26 mouse cellular contexts compared by ENCODE assay signal in genomic region chr10:82169776-82170175, GRCm38 (mm10).
"Had no signal": no experiment of that assay in that cellular context is flagged by ENCODE, and none has a peak within 500 bp of the region (broad histone marks: within the 10 kb centered on the region; RNA-seq: fewer than 3 reads in every experiment).

No protein-coding gene starts in this region.

- H3K9me3 ChIP-seq: hindbrain, embryonic 13.5 days; hindbrain, embryonic 15.5 days; limb, embryonic 15.5 days; liver, embryonic 12.5 days had no signal

- H3K27me3 ChIP-seq: heart, embryonic 12.5 days; hindbrain, embryonic 13.5 days; hindbrain, embryonic 15.5 days; limb, embryonic 13.5 days; limb, embryonic 15.5 days; liver, embryonic 12.5 days had no signal

- H3K4me3 ChIP-seq: gastrocnemius, adult 2 months; heart, embryonic 10.5 days; heart, embryonic 12.5 days; hindbrain, embryonic 13.5 days; hindbrain, embryonic 15.5 days; kidney, embryonic 15.5 days; limb, embryonic 13.5 days; limb, embryonic 15.5 days; liver, embryonic 12.5 days had no signal

- ATAC-seq: hindbrain, postnatal 0 days; intestine, embryonic 16.5 days; liver, embryonic 12.5 days had no signal

- H3K27ac ChIP-seq: gastrocnemius, adult 2 months; heart, embryonic 10.5 days; hindbrain, embryonic 13.5 days; hindbrain, embryonic 15.5 days; hindbrain, postnatal 0 days; kidney, embryonic 15.5 days; kidney, postnatal 0 days; limb, embryonic 13.5 days; limb, embryonic 15.5 days; liver, embryonic 12.5 days; liver, embryonic 14.5 days had no signal

- H3K36me3 ChIP-seq: heart, embryonic 10.5 days; heart, embryonic 12.5 days; hindbrain, embryonic 13.5 days; hindbrain, embryonic 15.5 days; kidney, embryonic 15.5 days; limb, embryonic 13.5 days; limb, embryonic 15.5 days; liver, embryonic 12.5 days had no signal

- H3K4me1 ChIP-seq: heart, embryonic 10.5 days; heart, embryonic 12.5 days; hindbrain, embryonic 13.5 days; hindbrain, embryonic 15.5 days; kidney, embryonic 15.5 days; limb, embryonic 13.5 days; limb, embryonic 15.5 days; liver, embryonic 12.5 days had no signal

- DNase-seq: gastrocnemius, adult 2 months; gastrocnemius, postnatal 10 days; gastrocnemius, postnatal 25 days; heart, adult 11 months; heart, postnatal 10 days; heart, postnatal 36 days; kidney, adult 11 months; kidney, adult 2 months; kidney, adult 9 months; kidney, postnatal 14 days; kidney, postnatal 36 days; layer of hippocampus, adult 9-11 months; layer of hippocampus, postnatal 36 days; left cerebral cortex, postnatal 4 days had no signal
